Mouse (Mus musculus) liver, embryonic 11.5 days (tissue): ENCODE results near the gene Ccnj. TPM values are rescaled to one million over a fixed set of nuclear protein-coding genes. Genes with fewer than 3 reads are reported as not detected.

ENCODE experiments used
- ATAC-seq: fragments of 200-750 bp; cut with Nextera tagmentation; replicated peaks from 2 replicates; pipeline ENCODE4 v1.8.0; 2017; ENCODE audit warnings: moderate number of reproducible peaks, mild to moderate bottlenecking, moderate TSS enrichment, moderate library complexity; ENCODE audit not compliant: low FRiP score
- DNase-seq: peaks from one replicate; pipeline ENCODE4 v3.0.0-alpha.2; 2017; ENCODE audit warnings: low spot score
- H3K27ac ChIP-seq: fragments of 300-500 bp; sonication (generic); 2 replicates; pipeline ENCODE4 v1.5.1; 2014; ENCODE audit warnings: mild to moderate bottlenecking, low read depth, low read length, control low read depth
- H3K27me3 ChIP-seq: fragments of 300-500 bp; sonication (generic); replicated peaks from 2 replicates; pipeline ENCODE4 v1.6.1; 2014; ENCODE audit warnings: low read length, mixed read lengths; ENCODE audit not compliant: control insufficient read depth, insufficient read depth
- H3K36me3 ChIP-seq: fragments of 300-500 bp; sonication (generic); 2 replicates; pipeline ENCODE4 v1.6.1; 2014; ENCODE audit warnings: mild to moderate bottlenecking, low read length, moderate library complexity, mixed read lengths; ENCODE audit not compliant: control insufficient read depth, insufficient read depth
- H3K4me1 ChIP-seq: fragments of 300-500 bp; sonication (generic); replicated peaks from 2 replicates; pipeline ENCODE4 v1.6.1; 2014; ENCODE audit warnings: low read length, mixed read lengths; ENCODE audit not compliant: control insufficient read depth, insufficient read depth
- H3K4me2 ChIP-seq: fragments of 300-500 bp; sonication (generic); 2 replicates; pipeline ENCODE4 v1.6.1; 2014; ENCODE audit warnings: mild to moderate bottlenecking, control low read depth, moderate library complexity
- H3K4me3 ChIP-seq: fragments of 300-500 bp; sonication (generic); 2 replicates; pipeline ENCODE4 v1.5.1; 2014; ENCODE audit warnings: low read depth, low read length, control low read depth
- H3K9ac ChIP-seq: fragments of 300-500 bp; sonication (generic); 2 replicates; pipeline ENCODE4 v1.6.1; 2014; ENCODE audit warnings: low read depth, low read length, control low read depth
- H3K9me3 ChIP-seq: fragments of 300-500 bp; sonication (generic); 2 replicates; pipeline ENCODE4 v1.6.1; 2016; ENCODE audit warnings: low read length, inconsistent platforms, mixed read lengths; ENCODE audit not compliant: control insufficient read depth
- WGBS: fragments of 180-500 bp; shearing (Covaris S2); extraction: QIAGEN DNeasy Blood & Tissue Kit; methylation state at CpG from one replicate; pipeline ENCODE4 v1.1.7; 2014; 5-methylcytosine and 5-hydroxymethylcytosine counted together
- polyA plus RNA-seq: library from polyadenylated mRNA; unstranded; fragments of >200 nt; fragmentation: Nextera tagmentation; extraction: Ambion mirVana; gene quantifications from 2 replicates; pipeline ENCODE4 v1.2.1, GENCODE M21; 2014

Gene Ccnj
- polyA plus RNA-seq, 1 experiment from 2014 or later: 13.2 TPM

DNA sequence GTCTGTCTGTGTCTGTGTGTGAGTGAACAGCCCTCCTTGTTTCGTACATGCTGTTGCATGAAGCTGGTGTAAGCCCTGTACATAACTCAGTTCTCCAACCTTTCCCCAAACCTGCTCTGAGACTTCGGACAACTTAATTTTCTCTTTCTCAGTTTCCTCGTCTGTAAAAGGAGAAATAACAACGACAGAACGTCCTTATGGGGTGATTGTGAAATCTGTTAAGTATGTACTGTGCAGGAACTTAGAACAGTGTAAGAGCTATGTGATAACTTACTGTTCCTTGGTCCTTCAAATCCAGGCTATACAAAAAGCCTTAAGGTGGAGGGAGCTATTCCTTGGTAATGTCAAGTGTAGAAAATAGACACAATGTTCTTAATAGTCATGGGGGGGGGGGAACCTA lies 1.3 kb downstream of the Ccnj start:
- no peaks in the 10 kb centered on the region for H3K9me3 ChIP-seq
- H3K27me3 ChIP-seq: no peaks in the 10 kb centered on the region
- WGBS: 18% methylated on average over 5 of the region's 5 CpGs
- H3K4me1 ChIP-seq: peaks cover 16% of the 10 kb centered on the region
- DNase-seq: no peak
- H3K27ac ChIP-seq: no peak overlapping the region
- H3K36me3 ChIP-seq: peaks cover 4% of the 10 kb centered on the region
- ATAC-seq: no peak
- peak overlapping the region; percentile 93 for H3K4me3 ChIP-seq
- H3K9ac ChIP-seq: peak overlapping the region; percentile 93
- H3K4me2 ChIP-seq: peak overlapping the region; percentile 93

DNA sequence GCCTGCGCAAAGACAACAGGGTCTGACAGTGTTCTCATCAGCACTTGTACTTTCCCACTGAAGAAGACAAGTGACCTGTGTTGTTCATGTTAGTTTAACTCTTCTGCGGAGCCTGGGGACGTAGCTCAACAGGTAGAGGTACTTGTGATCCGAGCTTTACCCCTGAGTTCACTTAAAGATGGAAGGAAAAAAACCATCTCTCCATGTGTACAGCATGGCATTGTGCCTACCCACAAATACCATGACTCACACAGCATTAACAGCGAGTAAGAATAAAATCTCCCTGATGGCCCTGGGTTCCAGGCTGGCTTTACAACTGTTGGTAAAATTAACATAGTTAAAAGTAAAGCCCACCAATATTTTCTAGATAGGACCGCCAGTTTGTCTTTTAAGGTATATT lies 3.4 kb downstream of the Ccnj start:
- H3K9ac ChIP-seq: no peak overlapping the region
- no peak overlapping the region for H3K4me3 ChIP-seq
- no peak overlapping the region for H3K4me2 ChIP-seq
- H3K36me3 ChIP-seq: peaks cover 16% of the 10 kb centered on the region
- WGBS: 91% methylated on average over 6 of the region's 6 CpGs
- ATAC-seq (no peak), DNase-seq (no peak)
- peaks cover 16% of the 10 kb centered on the region for H3K4me1 ChIP-seq
- H3K9me3 ChIP-seq: no peaks in the 10 kb centered on the region
- no peak overlapping the region for H3K27ac ChIP-seq
- no peaks in the 10 kb centered on the region for H3K27me3 ChIP-seq

DNA sequence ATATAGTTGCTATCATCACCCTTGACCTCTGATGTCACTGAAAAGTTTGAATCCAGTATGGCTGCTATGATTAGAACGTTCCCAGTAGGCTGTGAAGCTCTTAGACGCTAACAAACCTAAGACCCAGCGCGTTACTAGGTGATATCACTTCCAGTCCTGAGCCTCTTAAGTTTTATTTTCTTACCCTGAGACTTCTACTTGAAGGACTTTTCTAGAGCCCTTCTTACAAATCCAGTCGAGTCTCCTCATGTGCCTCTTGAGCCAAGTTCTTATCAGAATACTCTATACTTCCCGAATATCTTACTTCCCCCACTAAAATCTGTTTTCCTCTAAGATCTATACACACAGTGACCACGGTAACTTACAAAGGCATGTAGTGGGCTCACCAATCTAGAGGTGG lies 7.1 kb downstream of the Ccnj start:
- DNase-seq (no peak), ATAC-seq (no peak)
- H3K27me3 ChIP-seq: no peaks in the 10 kb centered on the region
- no peak overlapping the region for H3K27ac ChIP-seq
- 83% methylated on average over 7 of the region's 7 CpGs for WGBS
- no peak overlapping the region for H3K9ac ChIP-seq
- H3K4me2 ChIP-seq: no peak overlapping the region
- no peaks in the 10 kb centered on the region for H3K9me3 ChIP-seq
- H3K4me1 ChIP-seq: peaks cover 5% of the 10 kb centered on the region
- H3K4me3 ChIP-seq: no peak overlapping the region
- peaks cover 20% of the 10 kb centered on the region for H3K36me3 ChIP-seq

DNA sequence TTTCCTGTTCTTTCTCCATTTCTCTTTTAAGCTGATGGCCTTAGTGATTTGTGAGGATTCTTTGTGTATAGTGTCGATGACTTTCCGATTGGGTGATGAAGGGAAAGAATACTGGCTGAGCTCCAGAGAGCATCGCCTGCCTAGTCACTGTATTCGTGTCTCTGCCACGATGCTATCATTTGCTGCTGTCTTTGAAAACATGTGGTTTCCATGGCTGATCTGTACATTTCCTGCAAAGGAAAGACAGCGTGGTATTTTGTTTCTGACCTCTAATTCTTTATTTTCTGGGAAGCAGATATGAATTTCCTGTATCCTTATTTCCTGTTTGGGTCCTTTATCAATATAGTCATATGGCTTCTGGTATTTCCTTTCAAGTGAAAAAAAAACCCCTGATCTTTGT lies 9.2 kb downstream of the Ccnj start:
- no peak overlapping the region for H3K27ac ChIP-seq

DNA sequence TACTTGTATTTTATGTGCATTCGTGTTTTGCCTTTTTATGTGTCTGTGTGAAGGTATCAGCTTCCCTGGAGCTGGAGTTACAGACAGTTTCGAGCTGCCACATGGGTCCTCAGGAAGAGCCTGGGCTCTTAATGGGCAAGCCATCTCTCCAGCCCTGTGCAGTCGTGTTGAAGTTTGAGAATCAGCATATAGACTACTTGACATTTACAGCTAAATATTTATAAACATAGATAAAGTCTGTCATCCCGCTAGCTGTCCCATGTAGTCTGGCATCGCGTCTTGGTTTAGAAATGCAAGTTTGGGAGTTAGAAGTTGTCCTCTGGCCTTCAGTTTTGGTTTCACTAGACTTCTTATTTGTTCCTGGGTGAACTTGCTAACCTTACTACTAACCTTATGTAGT lies 10.0 kb downstream of the Ccnj start:
- ATAC-seq (no peak), DNase-seq (no peak)
- H3K27ac ChIP-seq: no peak overlapping the region
- no peaks in the 10 kb centered on the region for H3K27me3 ChIP-seq
- WGBS: 87% methylated on average over 6 of the region's 6 CpGs
- no peaks in the 10 kb centered on the region; the same call in 1 of the 2 replicates for H3K4me1 ChIP-seq
- H3K4me2 ChIP-seq: no peak overlapping the region
- no peak overlapping the region for H3K9ac ChIP-seq
- H3K9me3 ChIP-seq: no peaks in the 10 kb centered on the region
- peaks cover 33% of the 10 kb centered on the region for H3K36me3 ChIP-seq
- no peak overlapping the region for H3K4me3 ChIP-seq

More for the DNA sequence above, 9.2 kb downstream of the Ccnj start:
- Histone ChIP-seq H3K9ac (no peak overlapping the region), H3K27me3 (no peaks in the 10 kb centered on the region), H3K9me3 (no peaks in the 10 kb centered on the region), H3K4me2 (no peak overlapping the region), H3K36me3 (peaks cover 27% of the 10 kb centered on the region), H3K4me1 (no peaks in the 10 kb centered on the region; the same call in 1 of the 2 replicates), H3K4me3 (no peak overlapping the region)
- DNase-seq: no peak
- ATAC-seq: no peak
- WGBS: 62% methylated on average over 6 of the region's 6 CpGs

DNA sequence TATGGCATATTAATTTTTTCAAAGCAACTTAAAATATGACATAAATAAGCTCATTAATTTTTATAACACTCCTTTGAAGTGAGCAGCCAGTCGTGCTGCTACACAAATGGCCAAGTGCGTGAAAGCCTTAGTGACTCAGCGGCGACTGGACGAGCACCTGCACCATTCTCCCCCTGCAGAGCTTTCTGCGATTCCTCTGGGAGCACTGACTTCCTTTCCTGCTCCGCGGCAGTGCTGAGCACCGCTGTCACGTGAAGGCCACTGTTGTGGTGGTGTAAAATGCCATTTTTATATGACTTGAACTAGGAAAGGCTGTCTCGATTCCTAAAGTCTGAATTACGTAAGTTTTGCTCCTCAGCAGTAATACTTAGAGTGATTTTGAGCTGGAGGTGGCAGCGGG lies 10.5 kb downstream of the Ccnj start:
- no peaks in the 10 kb centered on the region for H3K9me3 ChIP-seq
- WGBS: 88% methylated on average over 13 of the region's 13 CpGs
- H3K27ac ChIP-seq: no peak overlapping the region
- H3K4me1 ChIP-seq: no peaks in the 10 kb centered on the region; the same call in 1 of the 2 replicates
- no peak overlapping the region for H3K4me2 ChIP-seq
- ATAC-seq (no peak), DNase-seq (no peak)
- H3K4me3 ChIP-seq: no peak overlapping the region
- no peak overlapping the region for H3K9ac ChIP-seq
- H3K27me3 ChIP-seq: no peaks in the 10 kb centered on the region
- peaks cover 35% of the 10 kb centered on the region for H3K36me3 ChIP-seq

DNA sequence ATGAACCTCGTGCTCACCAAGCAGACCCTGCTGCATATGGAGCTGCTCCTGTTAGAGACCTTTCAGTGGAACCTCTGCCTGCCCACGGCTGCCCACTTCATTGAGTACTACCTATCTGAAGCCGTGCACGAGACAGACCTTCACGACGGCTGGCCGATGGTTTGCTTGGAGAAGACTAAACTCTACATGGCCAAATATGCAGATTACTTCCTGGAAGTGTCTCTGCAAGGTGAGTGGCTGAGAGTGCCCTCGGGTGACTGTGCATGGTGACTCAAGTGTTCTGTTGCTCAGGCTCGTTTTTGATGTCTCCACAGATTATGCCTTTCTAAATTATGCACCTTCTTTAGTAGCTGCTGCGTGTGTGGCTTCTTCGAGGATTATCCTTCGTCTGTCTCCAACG lies 13.7 kb downstream of the Ccnj start:
- Histone ChIP-seq H3K27me3 (no peaks in the 10 kb centered on the region), H3K4me1 (no peaks in the 10 kb centered on the region; the same call in 1 of the 2 replicates), H3K9me3 (no peaks in the 10 kb centered on the region), H3K36me3 (peaks cover 26% of the 10 kb centered on the region), H3K9ac (no peak overlapping the region), H3K4me3 (no peak overlapping the region), H3K27ac (no peak overlapping the region), H3K4me2 (no peak overlapping the region)
- WGBS: 91% methylated on average over 13 of the region's 13 CpGs
- ATAC-seq (no peak), DNase-seq (no peak)

DNA sequence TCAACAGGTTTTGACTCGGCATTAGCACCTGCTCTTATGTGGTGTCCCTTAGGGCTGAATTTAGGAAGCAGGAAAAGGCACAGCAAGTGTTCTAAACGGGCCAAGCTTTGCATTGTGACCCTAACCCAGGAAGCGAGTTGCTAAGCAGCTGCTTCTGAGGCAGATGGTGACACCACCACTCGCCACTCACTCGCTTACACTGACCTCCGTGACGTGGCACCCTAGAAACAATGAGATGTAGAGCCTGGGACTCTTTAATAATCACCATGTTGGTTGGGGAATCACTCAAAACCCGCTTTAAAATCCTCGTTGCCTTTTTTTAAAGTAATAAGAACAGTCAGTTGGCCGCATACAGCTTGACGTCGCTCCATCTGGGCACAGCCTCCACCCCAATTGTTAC lies 18.3 kb downstream of the Ccnj start:
- ATAC-seq (no peak), DNase-seq (no peak)
- H3K36me3 ChIP-seq: peaks cover 22% of the 10 kb centered on the region

DNA sequence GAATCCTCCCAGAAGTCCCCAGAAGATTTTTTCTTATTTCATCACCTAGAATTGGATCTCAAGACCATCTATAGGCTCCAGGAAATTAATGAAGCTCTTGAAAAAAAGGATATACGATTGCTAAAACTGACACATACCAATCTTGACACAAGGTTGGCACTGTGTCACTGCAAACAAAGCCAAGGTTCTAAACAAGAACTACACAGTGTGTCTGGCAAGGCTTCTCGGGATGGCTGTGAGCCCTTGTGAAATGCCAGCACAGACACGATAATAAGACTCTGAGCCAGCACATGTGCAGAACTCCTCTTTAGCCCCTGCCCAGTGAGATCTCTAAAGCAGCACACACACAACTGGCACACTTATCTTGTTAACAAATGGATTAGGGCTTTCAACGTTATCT lies 28.5 kb downstream of the Ccnj start:
- Histone ChIP-seq H3K27ac (no peak overlapping the region), H3K27me3 (no peaks in the 10 kb centered on the region), H3K9me3 (no peaks in the 10 kb centered on the region), H3K4me3 (no peak overlapping the region), H3K4me2 (no peak overlapping the region), H3K36me3 (no peaks in the 10 kb centered on the region), H3K4me1 (no peaks in the 10 kb centered on the region), H3K9ac (no peak overlapping the region)
- no peak for ATAC-seq
- WGBS: 50% methylated on average over 4 of the region's 4 CpGs
- no peak for DNase-seq

More for the DNA sequence above, 18.3 kb downstream of the Ccnj start:
- H3K4me2 ChIP-seq: no peak overlapping the region
- no peak overlapping the region for H3K4me3 ChIP-seq
- H3K9me3 ChIP-seq: no peaks in the 10 kb centered on the region
- 83% methylated on average over 12 of the region's 12 CpGs for WGBS
- no peaks in the 10 kb centered on the region for H3K4me1 ChIP-seq
- no peak overlapping the region for H3K27ac ChIP-seq
- no peaks in the 10 kb centered on the region for H3K27me3 ChIP-seq
- H3K9ac ChIP-seq: no peak overlapping the region
